Mouse (Mus musculus): ENCODE measurements around the gene Olig3. TPM values are rescaled to one million over a fixed set of nuclear protein-coding genes. Genes with fewer than 3 reads are reported as not detected.

Olig3 gene
- polyA plus RNA-seq, 1 experiment from 2014 or later, result 2.0 TPM

- Histone ChIP-seq H3K4me2 (ENCODE audit: low read length) (peak overlapping the region; percentile 46), H3K36me3 (ENCODE audit: control insufficient read depth, insufficient read depth, low read length) (no peaks in the 10 kb centered on the region), H3K4me1 (ENCODE audit: control insufficient read depth, insufficient read depth, low read length) (peaks cover 5% of the 10 kb centered on the region; the same call in 1 of the 2 replicates), H3K27me3 (ENCODE audit: control insufficient read depth, insufficient read depth, low read length) (peaks cover 94% of the 10 kb centered on the region), H3K27ac (replicated peaks; ENCODE audit: low read depth, low read length) (no peak overlapping the region), H3K9ac (replicated peaks; ENCODE audit: low read length) (peak overlapping the region; percentile 24; the same call in 1 of the 2 replicates), H3K9me3 (ENCODE audit: control insufficient read depth, low read length) (no peaks in the 10 kb centered on the region), H3K4me3 (replicated peaks; ENCODE audit: low read depth, low read length) (peak overlapping the region; percentile 26)
- peak; percentile 28 for DNase-seq
- under 1% methylated on average over 63 of the region's 63 CpGs for WGBS
- ATAC-seq (ENCODE audit: low FRiP score, low TSS enrichment), result peak; percentile 39; the same call in 1 of the 2 replicates
These were observed 648 bp downstream of the Olig3 start for GRCm38 (mm10) chr10:19356720-19357641.

DNA sequence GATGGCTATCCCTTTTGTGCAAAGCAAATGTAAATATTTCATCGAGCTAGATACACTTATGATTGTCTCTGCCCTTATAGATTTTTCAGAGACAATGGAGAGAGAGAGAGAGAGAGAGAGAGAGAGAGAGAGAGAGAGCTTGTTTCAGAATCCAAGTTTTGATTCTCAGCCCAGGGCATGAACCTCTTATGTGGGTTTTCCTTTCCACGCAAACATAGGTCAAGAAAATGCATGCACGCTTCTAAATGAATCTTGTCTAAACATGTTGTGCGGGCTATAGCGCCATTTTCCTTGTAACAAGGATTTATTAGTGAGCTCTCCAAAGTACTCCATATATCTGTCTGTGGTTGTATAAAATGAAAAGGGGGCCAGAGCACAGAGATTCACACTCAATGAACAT, 1.5 kb downstream of the Olig3 start:
- Histone ChIP-seq H3K4me3 (replicated peaks; ENCODE audit: low read depth, low read length) (no peak overlapping the region), H3K4me2 (ENCODE audit: low read length) (0 out of 2 replicates have a peak overlapping the region, but pooled peaks have one; percentile 46), H3K9me3 (ENCODE audit: control insufficient read depth, low read length) (no peaks in the 10 kb centered on the region), H3K27ac (replicated peaks; ENCODE audit: low read depth, low read length) (no peak overlapping the region), H3K36me3 (ENCODE audit: control insufficient read depth, insufficient read depth, low read length) (no peaks in the 10 kb centered on the region), H3K9ac (replicated peaks; ENCODE audit: low read length) (no peak overlapping the region), H3K27me3 (ENCODE audit: control insufficient read depth, insufficient read depth, low read length) (peaks cover 90% of the 10 kb centered on the region), H3K4me1 (ENCODE audit: control insufficient read depth, insufficient read depth, low read length) (peaks cover 5% of the 10 kb centered on the region; the same call in 1 of the 2 replicates)
- 18% methylated on average over 5 of the region's 5 CpGs for WGBS
- DNase-seq, result no peak
- ATAC-seq (ENCODE audit: low FRiP score, low TSS enrichment), result no peak

GRCm38 (mm10) chr10:19360446-19361300, 4.3 kb downstream of the Olig3 start:
- Histone ChIP-seq H3K4me2 (ENCODE audit: low read length) (no peak overlapping the region), H3K36me3 (ENCODE audit: control insufficient read depth, insufficient read depth, low read length) (no peaks in the 10 kb centered on the region), H3K9ac (replicated peaks; ENCODE audit: low read length) (no peak overlapping the region), H3K27ac (replicated peaks; ENCODE audit: low read depth, low read length) (no peak overlapping the region), H3K4me3 (replicated peaks; ENCODE audit: low read depth, low read length) (no peak overlapping the region), H3K4me1 (ENCODE audit: control insufficient read depth, insufficient read depth, low read length) (peaks cover 5% of the 10 kb centered on the region; the same call in 1 of the 2 replicates), H3K27me3 (ENCODE audit: control insufficient read depth, insufficient read depth, low read length) (peaks cover 77% of the 10 kb centered on the region), H3K9me3 (ENCODE audit: control insufficient read depth, low read length) (no peaks in the 10 kb centered on the region)
- DNase-seq, result no peak
- 10% methylated on average over 3 of the region's 3 CpGs for WGBS
- ATAC-seq (ENCODE audit: low FRiP score, low TSS enrichment), result no peak

DNA sequence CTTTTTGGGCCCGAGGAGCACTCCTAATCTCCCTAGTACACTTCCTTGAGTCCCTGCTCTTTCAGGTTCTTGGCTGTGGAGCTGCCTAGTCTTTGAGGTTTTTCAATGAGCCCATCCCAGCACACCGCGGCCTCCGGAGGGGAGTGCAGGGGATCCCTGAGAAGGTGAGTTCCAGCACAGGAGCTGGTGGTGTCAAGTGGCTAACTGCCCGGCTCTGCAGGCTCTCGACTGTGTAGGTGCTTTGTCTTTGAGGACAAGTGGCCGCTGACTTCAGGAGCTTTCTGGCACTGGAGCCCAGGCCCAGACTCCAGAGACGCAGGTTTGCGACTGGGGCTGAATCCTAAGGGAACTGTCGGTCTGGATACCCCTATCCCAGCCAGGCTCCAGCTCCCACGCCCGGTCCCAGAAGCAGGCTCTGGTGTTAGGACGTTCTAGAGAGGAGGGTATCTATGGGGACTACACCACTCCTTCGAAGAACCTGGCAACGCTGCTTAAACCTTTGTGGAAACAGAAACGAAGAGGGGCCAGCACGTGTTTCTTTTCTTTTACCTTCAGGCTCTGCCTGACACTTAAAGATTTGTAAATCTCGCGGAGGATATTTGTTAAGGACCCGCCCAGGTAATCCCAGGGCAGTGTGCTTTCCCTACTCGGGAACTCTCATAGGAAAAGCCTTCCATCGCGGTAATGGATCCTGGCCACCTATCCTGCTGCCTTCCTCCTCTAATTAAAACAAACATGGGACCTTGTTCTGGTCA, 5.4 kb downstream of the Olig3 start:
- DNase-seq (no peak), ATAC-seq (ENCODE audit: low FRiP score, low TSS enrichment) (no peak)
- Histone ChIP-seq H3K9me3 (ENCODE audit: control insufficient read depth, low read length) (no peaks in the 10 kb centered on the region), H3K4me3 (replicated peaks; ENCODE audit: low read depth, low read length) (no peak overlapping the region), H3K9ac (replicated peaks; ENCODE audit: low read length) (no peak overlapping the region), H3K4me1 (ENCODE audit: control insufficient read depth, insufficient read depth, low read length) (peaks cover 5% of the 10 kb centered on the region; the same call in 1 of the 2 replicates), H3K36me3 (ENCODE audit: control insufficient read depth, insufficient read depth, low read length) (no peaks in the 10 kb centered on the region), H3K4me2 (ENCODE audit: low read length) (no peak overlapping the region), H3K27ac (replicated peaks; ENCODE audit: low read depth, low read length) (no peak overlapping the region), H3K27me3 (ENCODE audit: control insufficient read depth, insufficient read depth, low read length) (peaks cover 73% of the 10 kb centered on the region)
- WGBS, result 2% methylated on average over 23 of the region's 23 CpGs

DNA sequence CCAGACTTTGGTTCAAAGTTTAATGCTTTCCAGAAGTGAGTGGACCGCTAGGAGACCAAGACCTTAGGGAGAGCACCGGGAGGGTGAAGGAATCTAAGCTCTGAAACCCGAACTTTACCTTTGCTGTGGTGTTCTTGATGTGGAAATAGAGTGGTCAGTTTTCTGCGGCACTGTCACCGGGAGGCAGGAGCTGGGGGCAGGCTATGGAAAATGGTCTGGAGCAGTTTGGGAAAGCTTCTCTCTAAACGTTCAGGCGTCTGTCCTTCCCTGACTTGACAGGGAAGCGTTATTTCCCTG, 5.9 kb downstream of the Olig3 start:
- Histone ChIP-seq H3K4me2 (ENCODE audit: low read length) (no peak overlapping the region), H3K36me3 (ENCODE audit: control insufficient read depth, insufficient read depth, low read length) (no peaks in the 10 kb centered on the region), H3K4me1 (ENCODE audit: control insufficient read depth, insufficient read depth, low read length) (peaks cover 2% of the 10 kb centered on the region; the same call in 1 of the 2 replicates), H3K9me3 (ENCODE audit: control insufficient read depth, low read length) (no peaks in the 10 kb centered on the region), H3K27me3 (ENCODE audit: control insufficient read depth, insufficient read depth, low read length) (peaks cover 68% of the 10 kb centered on the region), H3K9ac (replicated peaks; ENCODE audit: low read length) (no peak overlapping the region), H3K4me3 (replicated peaks; ENCODE audit: low read depth, low read length) (no peak overlapping the region), H3K27ac (replicated peaks; ENCODE audit: low read depth, low read length) (no peak overlapping the region)
- WGBS, result 2% methylated on average over 8 of the region's 8 CpGs
- no peak for ATAC-seq (ENCODE audit: low FRiP score, low TSS enrichment)
- DNase-seq, result no peak

- no peaks in the 10 kb centered on the region for H3K9me3 ChIP-seq (ENCODE audit: control insufficient read depth, low read length)
- ATAC-seq (ENCODE audit: low FRiP score, low TSS enrichment) (no peak), DNase-seq (peak; percentile 51)
- under 1% methylated on average over 17 of the region's 17 CpGs for WGBS
- H3K27ac ChIP-seq (replicated peaks; ENCODE audit: low read depth, low read length), result no peak overlapping the region
- peak overlapping the region; percentile 26 for H3K4me2 ChIP-seq (ENCODE audit: low read length)
- H3K36me3 ChIP-seq (ENCODE audit: control insufficient read depth, insufficient read depth, low read length), result no peaks in the 10 kb centered on the region
- peaks cover 62% of the 10 kb centered on the region for H3K27me3 ChIP-seq (ENCODE audit: control insufficient read depth, insufficient read depth, low read length)
- no peaks in the 10 kb centered on the region; the same call in 1 of the 2 replicates for H3K4me1 ChIP-seq (ENCODE audit: control insufficient read depth, insufficient read depth, low read length)
- no peak overlapping the region for H3K9ac ChIP-seq (replicated peaks; ENCODE audit: low read length)
- peak overlapping the region; percentile 9; the same call in 1 of the 2 replicates for H3K4me3 ChIP-seq (replicated peaks; ENCODE audit: low read depth, low read length)
These were observed 6.5 kb downstream of the Olig3 start for GRCm38 (mm10) chr10:19362861-19363260.

DNA sequence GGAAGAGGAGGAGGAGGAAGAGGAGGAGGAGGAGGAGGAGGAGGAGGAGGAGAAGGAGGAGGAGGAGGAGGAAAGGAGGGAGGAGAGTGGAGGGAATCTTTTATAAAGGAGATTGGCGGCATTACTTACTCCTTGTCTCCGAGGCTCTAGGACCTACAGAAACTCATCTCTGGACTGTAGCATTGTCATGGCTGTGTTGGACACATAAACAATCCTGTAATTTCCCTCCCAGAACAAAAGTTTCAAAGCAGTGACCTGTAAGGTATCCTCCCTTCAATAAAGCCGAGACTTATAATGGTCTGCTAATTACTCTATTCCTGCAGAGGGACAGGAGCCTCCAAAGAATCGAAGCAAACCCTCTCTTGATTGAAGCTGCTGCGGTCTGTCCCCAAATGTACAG, 7.0 kb downstream of the Olig3 start:
- no peaks in the 10 kb centered on the region for H3K36me3 ChIP-seq (ENCODE audit: control insufficient read depth, insufficient read depth, low read length)
- ATAC-seq (ENCODE audit: low FRiP score, low TSS enrichment) (no peak), DNase-seq (no peak)
- no peak overlapping the region for H3K4me2 ChIP-seq (ENCODE audit: low read length)
- 4% methylated on average over 5 of the region's 5 CpGs for WGBS
- no peaks in the 10 kb centered on the region for H3K9me3 ChIP-seq (ENCODE audit: control insufficient read depth, low read length)
- H3K27ac ChIP-seq (replicated peaks; ENCODE audit: low read depth, low read length), result no peak overlapping the region
- H3K4me1 ChIP-seq (ENCODE audit: control insufficient read depth, insufficient read depth, low read length), result no peaks in the 10 kb centered on the region; the same call in 1 of the 2 replicates
- no peak overlapping the region for H3K9ac ChIP-seq (replicated peaks; ENCODE audit: low read length)
- H3K27me3 ChIP-seq (ENCODE audit: control insufficient read depth, insufficient read depth, low read length), result peaks cover 57% of the 10 kb centered on the region
- H3K4me3 ChIP-seq (replicated peaks; ENCODE audit: low read depth, low read length), result no peak overlapping the region

DNA sequence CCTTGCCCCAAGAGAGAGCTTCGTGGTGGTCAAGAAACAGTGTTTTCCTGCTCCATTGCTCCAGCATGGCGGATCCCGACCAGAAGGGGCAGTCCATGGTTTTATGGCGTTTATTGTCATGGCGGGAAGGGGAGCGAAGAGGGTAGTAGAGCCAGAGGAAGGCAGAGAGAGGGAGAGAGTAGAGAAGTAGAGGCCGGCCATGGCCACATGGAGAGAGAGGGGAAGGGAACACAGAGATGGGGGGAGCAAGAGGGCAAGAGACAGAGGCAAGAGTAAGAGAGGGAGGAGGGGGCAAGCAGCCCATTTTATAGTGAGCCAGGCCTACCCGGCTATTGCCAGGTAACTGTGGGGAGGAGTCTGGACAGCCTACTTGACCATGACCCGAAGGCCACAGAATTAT, 12.8 kb downstream of the Olig3 start:
- Histone ChIP-seq H3K9ac (replicated peaks; ENCODE audit: low read length) (no peak overlapping the region), H3K27me3 (ENCODE audit: control insufficient read depth, insufficient read depth, low read length) (peaks cover 19% of the 10 kb centered on the region), H3K4me2 (ENCODE audit: low read length) (no peak overlapping the region), H3K27ac (replicated peaks; ENCODE audit: low read depth, low read length) (no peak overlapping the region), H3K4me1 (ENCODE audit: control insufficient read depth, insufficient read depth, low read length) (0 out of 2 replicates have a peak, but pooled peaks cover 5% of the 10 kb centered on the region), H3K9me3 (ENCODE audit: control insufficient read depth, low read length) (no peaks in the 10 kb centered on the region), H3K4me3 (replicated peaks; ENCODE audit: low read depth, low read length) (no peak overlapping the region), H3K36me3 (ENCODE audit: control insufficient read depth, insufficient read depth, low read length) (no peaks in the 10 kb centered on the region)
- no peak for DNase-seq
- ATAC-seq (ENCODE audit: low FRiP score, low TSS enrichment), result no peak
- WGBS, result 93% methylated on average over 9 of the region's 9 CpGs

Data from midbrain, embryonic 14.5 days (tissue).